Mouse (Mus musculus): ENCODE data around the gene Hacd2.

DNA sequence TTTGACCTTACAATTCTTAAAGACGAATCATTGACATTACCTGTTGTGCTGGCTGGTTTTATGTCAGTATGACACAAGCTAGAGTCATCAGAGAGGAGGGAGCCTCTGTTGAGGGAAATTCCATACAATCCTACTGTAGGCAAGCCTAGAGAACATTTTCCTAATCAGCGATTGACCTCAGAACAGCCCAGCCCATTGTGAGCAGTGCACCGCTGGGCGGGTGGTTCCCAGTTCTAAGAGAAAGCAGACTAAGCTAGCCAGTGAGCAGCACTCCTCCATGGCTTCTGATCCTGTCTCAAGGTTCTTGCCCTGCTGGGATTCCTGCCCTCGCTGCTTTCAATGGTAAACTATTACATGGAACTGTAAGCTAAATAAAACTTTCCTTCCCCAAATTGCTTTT is 17.9 kb upstream of the Hacd2 start:
- TF ChIP-seq POLR2A (IDR thresholded peaks at IDR 0.05; ENCODE audit: low read depth, low read length) (no peak), CTCF (conservative IDR thresholded peaks at IDR 0.05; ENCODE audit: insufficient read depth, insufficient read length, low read depth, low read length) (no peak)
